Mouse (Mus musculus) cerebellum, adult 2 months (tissue): ENCODE data around the gene Rassf3. TPM values are rescaled to one million over a fixed set of nuclear protein-coding genes. Genes with fewer than 3 reads are reported as not detected.

Experiments used
- DNase-seq, 2 experiments: peaks; one replicate each; pipeline ENCODE4 v3.0.0; 2021
- H3K27ac ChIP-seq: fragments of 200-500 bp; 2 replicates; pipeline ENCODE4 v1.5.1; 2012; ENCODE audit warnings: low read length, control low read depth, inconsistent platforms; ENCODE audit not compliant: insufficient read depth
- H3K27me3 ChIP-seq: fragments of 200-500 bp; 2 replicates; pipeline ENCODE4 v1.6.1; 2012; ENCODE audit warnings: inconsistent platforms, mild to moderate bottlenecking, low read length, moderate library complexity; ENCODE audit not compliant: control insufficient read depth, insufficient read depth
- H3K4me1 ChIP-seq: fragments of 200-500 bp; 2 replicates; pipeline ENCODE4 v1.6.1; 2011; ENCODE audit warnings: low read length; ENCODE audit not compliant: control insufficient read depth, insufficient read depth
- H3K4me3 ChIP-seq: fragments of 200-500 bp; replicated peaks from 2 replicates; pipeline ENCODE3; 2011; ENCODE audit warnings: mild to moderate bottlenecking, low read depth, low read length, control low read depth; ENCODE audit not compliant: insufficient read depth
- CTCF ChIP-seq: fragments of 200-500 bp; IDR thresholded peaks from 2 replicates; pipeline ENCODE4 v1.5.1; 2011; ENCODE audit warnings: low read depth, mild to moderate bottlenecking, control low read depth, low read length, moderate library complexity, borderline replicate concordance; ENCODE audit not compliant: insufficient read depth
- POLR2A ChIP-seq: fragments of 200-500 bp; IDR thresholded peaks from 2 replicates; pipeline ENCODE4 v1.6.1; 2011; ENCODE audit warnings: low read length, control low read depth, borderline replicate concordance; ENCODE audit not compliant: insufficient read depth
- WGBS: fragments of 180-500 bp; shearing (Covaris S2); methylation state at CpG from one replicate; pipeline ENCODE4 v1.1.7; 2018; 5-methylcytosine and 5-hydroxymethylcytosine counted together
- polyA plus RNA-seq: library from polyadenylated mRNA; depleted of rRNA; stranded (reverse); fragments of >200 nt; gene quantifications from 2 replicates; pipeline ENCODE4 v1.2.3, GENCODE M21; 2012

The Rassf3 gene
- polyA plus RNA-seq, 1 experiment, result 17.8 TPM

GRCm38 (mm10) chr10:121454033-121454432, 22.1 kb downstream of the Rassf3 start:
- Histone ChIP-seq H3K4me3 (no peak overlapping the region), H3K4me1 (no peaks in the 10 kb centered on the region), H3K27me3 (no peaks in the 10 kb centered on the region), H3K27ac (no peak overlapping the region)
- WGBS, result 94% methylated on average over 8 of the region's 8 CpGs
- TF ChIP-seq POLR2A, result no peak
- no peak for TF ChIP-seq CTCF
- DNase-seq, result no peak

GRCm38 (mm10) chr10:121445808-121446207, 30.3 kb downstream of the Rassf3 start:
- 88% methylated on average over 8 of the region's 8 CpGs for WGBS
- no peak for TF ChIP-seq POLR2A
- TF ChIP-seq CTCF, result no peak
- DNase-seq, result no peak

GRCm38 (mm10) chr10:121444198-121444597, 31.9 kb downstream of the Rassf3 start:
- no peak for DNase-seq
- 90% methylated on average over 7 of the region's 7 CpGs for WGBS
- no peak for TF ChIP-seq POLR2A
- TF ChIP-seq CTCF, result no peak
- H3K4me1 ChIP-seq, result no peaks in the 10 kb centered on the region
- no peak overlapping the region for H3K27ac ChIP-seq
- H3K4me3 ChIP-seq, result no peak overlapping the region
- no peaks in the 10 kb centered on the region for H3K27me3 ChIP-seq

More at GRCm38 (mm10) chr10:121445808-121446207, 30.3 kb downstream of the Rassf3 start:
- H3K4me3 ChIP-seq, result no peak overlapping the region
- no peaks in the 10 kb centered on the region for H3K27me3 ChIP-seq
- no peaks in the 10 kb centered on the region for H3K4me1 ChIP-seq
- H3K27ac ChIP-seq, result no peak overlapping the region

- no peak overlapping the region for H3K27ac ChIP-seq
- no peak for TF ChIP-seq CTCF
- TF ChIP-seq POLR2A, result no peak
- no peak for DNase-seq
- 80% methylated on average over 9 of the region's 9 CpGs for WGBS
- H3K27me3 ChIP-seq, result no peaks in the 10 kb centered on the region
- no peaks in the 10 kb centered on the region for H3K4me1 ChIP-seq
- H3K4me3 ChIP-seq, result no peak overlapping the region
These were observed 32.4 kb downstream of the Rassf3 start for GRCm38 (mm10) chr10:121443791-121444190.

- 88% methylated on average over 12 of the region's 12 CpGs for WGBS
- H3K4me1 ChIP-seq, result no peaks in the 10 kb centered on the region
- no peak overlapping the region for H3K4me3 ChIP-seq
- no peak for TF ChIP-seq POLR2A
- TF ChIP-seq CTCF, result no peak
- no peak overlapping the region for H3K27ac ChIP-seq
- no peak for DNase-seq
- H3K27me3 ChIP-seq, result no peaks in the 10 kb centered on the region
These were observed 36.8 kb downstream of the Rassf3 start for GRCm38 (mm10) chr10:121439310-121439731.

GRCm38 (mm10) chr10:121438109-121438508, 38.0 kb downstream of the Rassf3 start:
- H3K4me3 ChIP-seq, result no peak overlapping the region
- H3K4me1 ChIP-seq, result peaks cover 3% of the 10 kb centered on the region; the same call in 1 of the 2 replicates
- DNase-seq, result no peak
- no peaks in the 10 kb centered on the region for H3K27me3 ChIP-seq
- no peak overlapping the region for H3K27ac ChIP-seq
- TF ChIP-seq POLR2A (no peak), CTCF (no peak)
- 66% methylated on average over 8 of the region's 8 CpGs for WGBS

- Histone ChIP-seq H3K4me3 (no peak overlapping the region), H3K4me1 (peaks cover 4% of the 10 kb centered on the region; the same call in 1 of the 2 replicates), H3K27ac (no peak overlapping the region), H3K27me3 (no peaks in the 10 kb centered on the region)
- no peak for TF ChIP-seq CTCF
- TF ChIP-seq POLR2A, result no peak
- DNase-seq, result no peak
- WGBS, result 72% methylated on average over 4 of the region's 4 CpGs
These were observed 39.5 kb downstream of the Rassf3 start for GRCm38 (mm10) chr10:121436693-121437092.

- 76% methylated on average over 8 of the region's 8 CpGs for WGBS
- Histone ChIP-seq H3K27me3 (no peaks in the 10 kb centered on the region), H3K4me3 (no peak overlapping the region), H3K27ac (no peak overlapping the region), H3K4me1 (peaks cover 4% of the 10 kb centered on the region; the same call in 1 of the 2 replicates)
- DNase-seq, result no peak
- TF ChIP-seq POLR2A (no peak), CTCF (no peak)
These were observed 39.9 kb downstream of the Rassf3 start for GRCm38 (mm10) chr10:121436258-121436645.
